Mouse (Mus musculus): Measurements from ENCODE around the gene Plekhm2.

The Plekhm2 gene

GRCm38 (mm10) chr4:141663122-141663931 lies 1.4 kb downstream of the Plekhm2 start:
- DNase-seq (ENCODE audit: low spot score in 2 of 2): peak in 1 of 2 experiments; percentile 20

- no peak for DNase-seq (ENCODE audit: low spot score in 2 of 2)
Observed at GRCm38 (mm10) chr4:141660884-141661283, 3.8 kb downstream of the Plekhm2 start.

DNA sequence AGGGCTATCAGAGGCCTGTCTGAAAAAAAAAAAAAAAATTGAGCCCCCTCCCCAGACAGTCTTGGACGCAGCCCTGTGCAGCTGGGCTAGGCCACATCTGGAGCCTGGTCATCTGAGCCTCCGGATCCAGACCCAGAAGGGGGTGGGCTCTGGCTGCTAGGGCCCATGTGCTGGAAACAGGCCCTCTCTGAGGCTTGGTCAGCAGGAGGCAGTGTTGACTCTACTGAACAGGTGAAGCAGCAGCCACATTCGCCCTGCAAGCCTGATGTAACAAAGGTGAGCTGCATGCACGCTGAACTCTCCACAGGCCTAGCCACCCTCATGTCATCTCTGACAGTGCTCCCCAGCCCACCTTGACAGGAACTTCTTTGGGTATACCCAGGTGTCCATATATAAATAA lies 5.0 kb downstream of the Plekhm2 start:
- no peak for DNase-seq (ENCODE audit: low spot score in 2 of 2)

DNA sequence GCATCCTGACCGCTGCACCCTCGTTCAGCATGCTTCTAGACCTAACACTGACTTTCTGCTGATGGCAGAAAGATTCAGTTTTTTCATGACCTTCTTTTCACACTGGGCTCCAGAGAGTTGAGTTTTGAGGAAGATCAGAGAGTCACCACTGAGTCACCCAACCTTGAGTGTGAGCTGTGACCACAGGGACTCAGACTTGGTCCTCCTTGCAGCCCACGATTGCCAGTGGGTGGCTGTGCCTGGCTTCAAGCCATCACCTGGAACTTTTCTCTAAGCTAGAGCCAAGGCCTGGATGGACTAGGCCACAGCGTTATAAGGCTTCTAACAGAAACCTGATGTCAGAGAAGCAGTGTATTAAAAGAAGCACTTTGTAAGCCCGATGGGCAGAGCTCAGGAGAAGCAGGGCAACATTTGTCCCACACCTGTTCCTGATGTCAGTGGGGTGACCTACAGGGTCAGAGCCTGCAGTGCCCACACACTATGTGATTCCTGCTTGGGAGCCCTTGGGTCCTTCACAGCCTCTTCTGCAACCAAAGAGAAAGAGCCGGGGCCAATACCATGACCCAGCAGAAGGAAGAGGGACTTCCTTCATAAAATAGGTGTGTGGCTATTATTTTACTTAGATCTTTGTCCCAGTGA lies 5.7 kb downstream of the Plekhm2 start:
- no peak for DNase-seq (ENCODE audit: low spot score in 2 of 2)

GRCm38 (mm10) chr4:141656932-141657331 lies 7.8 kb downstream of the Plekhm2 start:
- DNase-seq (ENCODE audit: low spot score in 2 of 2): no peak

DNA sequence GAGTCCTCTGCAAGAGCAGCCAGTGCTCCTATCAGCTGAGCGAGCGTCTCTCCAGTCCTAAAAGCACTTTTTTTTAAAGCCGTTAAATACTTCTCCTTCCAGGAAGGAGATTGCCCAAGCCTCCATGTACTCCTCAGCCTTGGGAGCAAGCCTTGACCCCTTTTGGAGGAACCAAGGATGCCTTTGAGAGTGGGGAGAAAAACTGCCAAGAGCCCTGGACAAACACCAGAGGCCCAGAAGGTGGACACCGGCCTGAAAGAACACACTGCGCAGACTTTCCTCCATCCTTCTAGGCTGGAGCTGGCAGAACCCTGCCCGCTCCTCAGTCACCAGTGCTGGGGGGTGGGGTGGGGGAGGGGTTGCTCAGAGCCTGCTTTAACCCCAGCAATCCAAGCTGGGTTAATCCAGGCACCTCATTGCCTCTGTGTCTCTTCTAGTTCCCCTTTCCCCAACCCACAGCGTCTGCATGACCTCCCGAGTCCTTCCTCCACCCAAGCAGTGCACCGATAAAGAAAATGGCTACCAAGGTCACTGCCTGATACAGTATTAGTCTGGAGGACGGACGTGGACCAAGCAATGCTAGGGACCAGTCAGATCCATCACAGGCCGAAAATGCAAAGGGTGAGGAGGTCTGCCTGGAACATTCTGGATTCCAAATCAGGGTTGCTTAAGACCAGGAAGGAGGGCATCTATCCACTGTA lies 8.6 kb downstream of the Plekhm2 start:
- no peak for DNase-seq (ENCODE audit: low spot score in 2 of 2)

DNA sequence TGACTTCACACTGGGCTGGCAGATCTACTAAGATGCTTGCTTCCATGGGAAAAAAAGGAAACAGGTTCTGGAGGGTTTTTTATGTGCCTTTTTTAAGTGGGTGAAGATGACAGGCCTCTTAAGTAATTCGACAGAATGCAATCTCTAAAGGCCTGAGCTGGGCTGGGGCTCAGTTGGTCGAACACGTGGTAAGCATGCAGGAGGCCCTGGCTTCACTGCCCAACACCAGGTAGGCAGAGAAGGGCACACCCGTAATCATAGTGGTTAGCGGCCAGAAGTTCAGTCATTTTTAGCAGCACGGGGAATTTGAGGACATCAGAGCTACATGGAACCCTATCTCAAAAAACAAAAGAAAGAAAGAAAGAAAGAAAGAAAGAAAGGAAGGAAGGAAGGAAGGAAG lies 10.2 kb downstream of the Plekhm2 start:
- DNase-seq (ENCODE audit: low spot score in 2 of 2): no peak

- no peak for DNase-seq (ENCODE audit: low spot score in 2 of 2)
Observed at GRCm38 (mm10) chr4:141653813-141654212, 10.9 kb downstream of the Plekhm2 start.

DNA sequence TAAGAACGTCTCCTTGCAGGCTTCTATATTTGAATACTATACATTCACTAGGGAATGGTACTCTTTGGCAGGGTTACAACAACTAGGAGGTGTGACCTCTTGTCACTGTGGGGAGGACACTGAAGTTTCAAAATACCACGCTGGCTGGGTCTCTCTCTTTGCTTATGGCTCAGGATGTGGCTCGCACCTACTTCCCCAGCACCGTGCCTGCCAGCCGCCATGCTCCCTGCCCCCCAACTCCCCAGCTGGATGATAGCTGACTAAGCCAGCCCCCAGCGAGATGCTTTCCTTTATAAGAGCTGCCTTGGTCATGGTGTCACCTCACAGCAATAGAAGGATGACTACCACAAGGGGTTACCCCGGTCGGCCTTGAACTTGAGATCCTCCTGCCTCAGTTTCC lies 11.7 kb downstream of the Plekhm2 start:
- DNase-seq (ENCODE audit: low spot score in 2 of 2): no peak

DNA sequence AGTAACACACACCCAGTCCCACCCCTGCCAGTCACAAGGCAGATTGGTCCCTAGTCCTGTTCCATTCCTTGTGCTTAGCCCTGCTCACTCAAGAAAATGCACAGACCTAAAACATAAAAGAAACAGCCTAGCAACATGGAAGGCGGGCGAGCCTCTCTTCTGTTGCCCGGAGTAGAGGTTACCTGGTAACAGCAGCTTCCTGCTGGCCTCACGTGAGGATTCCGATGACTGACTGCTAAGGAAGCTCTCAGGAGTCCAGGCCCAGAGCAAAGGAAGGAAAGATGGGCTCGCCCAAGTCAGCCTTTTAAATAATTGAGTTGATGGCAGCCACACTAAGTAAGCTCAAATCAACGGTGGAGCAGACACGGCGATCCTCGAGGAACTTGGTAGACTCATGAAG lies 12.8 kb downstream of the Plekhm2 start:
- no peak for DNase-seq (ENCODE audit: low spot score in 2 of 2)

DNA sequence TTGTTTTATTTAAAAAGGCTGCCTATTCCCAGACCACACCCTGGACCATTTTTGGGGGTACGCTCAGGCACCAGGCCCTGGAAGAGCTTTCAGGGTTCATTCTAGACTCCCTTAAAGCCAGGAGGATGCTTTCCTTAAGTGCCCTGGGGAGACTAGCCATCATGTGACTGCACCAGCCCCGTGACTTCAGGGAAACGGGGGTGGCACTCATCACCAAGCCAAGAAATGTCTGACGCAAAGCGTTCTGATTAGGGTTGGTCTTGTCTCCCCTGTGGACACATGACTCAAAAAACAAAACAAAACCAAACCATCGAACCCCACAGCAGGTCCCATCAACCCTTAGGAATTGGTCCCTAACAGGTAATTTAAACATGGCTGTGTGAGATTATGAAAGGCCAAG lies 13.4 kb downstream of the Plekhm2 start:
- no peak for DNase-seq (ENCODE audit: low spot score in 2 of 2)

DNA sequence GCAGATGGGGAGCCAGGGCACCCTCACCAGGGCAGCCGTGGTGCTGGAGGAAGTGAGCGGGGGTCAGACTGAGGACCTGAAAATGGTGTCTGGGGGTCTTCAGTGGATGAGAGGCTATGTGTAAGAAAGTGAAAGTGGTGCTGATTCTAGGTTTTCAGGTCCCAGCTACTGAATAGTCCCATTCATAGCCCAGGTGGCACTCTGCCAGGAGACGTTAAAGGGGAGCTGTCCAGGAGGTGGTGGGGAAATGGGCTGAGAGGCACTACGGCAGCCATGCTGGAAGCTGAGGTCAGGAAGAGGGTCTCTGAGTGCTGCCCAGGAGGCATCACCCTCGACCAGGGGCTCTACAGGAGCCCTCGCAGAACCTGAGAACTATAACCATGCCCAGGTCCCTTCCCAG lies 15.5 kb downstream of the Plekhm2 start:
- no peak for DNase-seq (ENCODE audit: low spot score in 2 of 2)

GRCm38 (mm10) chr4:141648262-141648661 lies 16.4 kb downstream of the Plekhm2 start:
- DNase-seq (ENCODE audit: low spot score in 2 of 2): no peak

DNA sequence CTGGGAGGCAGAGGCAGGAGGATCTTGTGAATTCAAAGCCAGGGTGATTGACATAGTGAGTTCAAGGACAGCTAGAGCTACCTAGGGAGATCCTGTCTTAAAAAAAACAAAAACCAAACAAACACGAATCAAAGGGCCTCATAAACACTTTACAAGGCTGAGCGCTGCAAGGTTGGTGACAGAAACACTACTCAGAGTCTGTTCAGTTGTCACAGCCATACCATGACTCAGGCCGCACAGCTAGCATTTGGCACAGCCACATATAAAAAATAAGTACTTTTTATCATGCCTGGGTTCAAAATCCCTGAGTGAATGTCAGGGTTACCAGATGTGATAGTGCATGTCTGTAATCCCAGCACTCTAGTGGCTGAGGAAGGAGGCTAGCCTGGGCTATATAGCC lies 17.5 kb downstream of the Plekhm2 start:
- DNase-seq (ENCODE audit: low spot score in 2 of 2): no peak

- no peak for DNase-seq (ENCODE audit: low spot score in 2 of 2)
Observed at GRCm38 (mm10) chr4:141645988-141646387, 18.7 kb downstream of the Plekhm2 start.

DNA sequence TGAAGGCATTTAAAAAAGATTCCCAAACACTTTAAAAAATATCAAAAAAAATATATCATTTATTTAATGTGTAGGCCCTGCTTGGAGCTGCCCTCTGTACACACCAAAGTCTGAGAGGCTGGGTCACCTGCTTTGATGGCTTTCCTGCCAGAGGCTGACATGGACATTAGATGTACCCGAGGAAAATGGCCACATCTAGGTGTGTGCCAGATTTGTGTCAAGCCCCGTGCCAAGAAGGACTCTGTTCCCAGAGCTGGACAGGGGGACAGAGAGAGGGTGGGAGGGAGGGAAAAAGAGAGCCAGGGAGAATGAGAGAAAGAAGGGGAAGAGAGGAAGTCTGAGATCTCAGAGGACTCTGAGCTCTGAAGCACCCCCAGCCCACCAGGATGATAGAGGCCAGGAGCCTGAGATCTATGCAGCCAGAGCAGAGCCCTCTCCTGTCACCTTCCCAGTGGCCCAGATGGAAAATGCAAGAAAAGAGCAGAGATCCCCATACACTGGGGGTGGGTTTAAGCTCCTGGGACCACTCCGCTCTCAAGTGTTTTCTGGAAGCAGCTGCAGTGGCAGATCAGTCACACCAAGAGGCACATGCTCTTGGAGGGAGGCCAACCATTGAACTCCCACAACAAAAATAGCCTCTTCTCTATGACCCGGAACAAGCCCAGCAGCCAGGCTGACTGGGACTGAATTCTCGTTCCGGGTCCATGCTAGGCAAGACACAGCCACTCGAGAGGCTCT lies 21.4 kb downstream of the Plekhm2 start:
- no peak for DNase-seq (ENCODE audit: low spot score in 2 of 2)

DNA sequence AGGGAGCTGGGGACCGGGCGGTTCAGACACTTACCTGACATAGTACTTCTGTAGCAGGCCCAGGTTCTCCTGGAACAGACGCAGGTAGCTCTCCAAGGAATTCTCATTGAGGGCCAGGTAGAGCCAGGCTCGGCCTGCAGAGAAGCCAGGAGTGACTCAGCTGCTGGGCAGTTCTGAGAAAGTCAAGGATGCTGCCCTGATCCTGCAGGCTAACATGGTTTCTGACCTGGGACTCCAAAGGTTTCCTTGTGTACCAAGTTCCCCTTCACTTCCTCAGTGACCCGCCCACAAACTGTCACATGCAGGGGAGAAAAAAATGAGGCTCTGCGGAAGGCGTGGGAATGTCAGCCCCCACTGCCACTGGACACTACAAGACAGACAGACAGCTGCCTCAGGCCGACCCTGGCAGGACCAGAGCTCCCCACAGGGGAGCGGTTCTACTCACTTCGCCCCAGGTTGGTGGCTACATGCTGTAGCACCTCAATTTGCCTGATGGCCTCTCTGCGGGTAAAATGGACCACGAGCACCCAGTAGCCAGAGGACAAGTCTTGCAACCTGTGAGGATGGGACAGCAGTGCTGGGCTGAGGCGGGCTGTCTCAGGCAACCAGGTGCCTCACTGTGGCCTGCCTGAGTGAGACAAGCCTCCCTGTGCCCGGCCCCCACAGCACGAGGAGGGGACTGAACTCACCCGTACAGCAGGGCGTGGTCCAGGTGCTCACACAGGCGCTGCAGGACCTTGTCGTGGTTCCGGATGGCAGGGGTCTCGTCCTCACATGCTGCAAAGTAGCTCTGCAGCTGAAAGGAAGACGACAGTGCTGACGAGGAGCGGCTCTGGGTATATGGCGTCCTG lies 22.5 kb downstream of the Plekhm2 start:
- no peak for DNase-seq (ENCODE audit: low spot score in 2 of 2)

- no peak for DNase-seq (ENCODE audit: low spot score in 2 of 2)
Observed at GRCm38 (mm10) chr4:141641353-141641771, 23.3 kb downstream of the Plekhm2 start.

- DNase-seq (ENCODE audit: low spot score in 2 of 2): no peak
Observed at GRCm38 (mm10) chr4:141639474-141639873, 25.2 kb downstream of the Plekhm2 start.

GRCm38 (mm10) chr4:141636693-141637092 lies 28.0 kb downstream of the Plekhm2 start:
- DNase-seq (ENCODE audit: low spot score in 2 of 2): no peak

GRCm38 (mm10) chr4:141635991-141636390 lies 28.7 kb downstream of the Plekhm2 start:
- no peak for DNase-seq (ENCODE audit: low spot score in 2 of 2)

All from spleen, postnatal 14 days (tissue).